Mouse (Mus musculus): ENCODE results near the gene Zdhhc20. TPM values are rescaled to one million over a fixed set of nuclear protein-coding genes. Genes with fewer than 3 reads are reported as not detected.

The Zdhhc20 gene
- total RNA-seq (2023), result 80.9 TPM

GRCm38 (mm10) chr14:57890011-57890842, at the start of gene Zdhhc20:
Gene Zdhhc20 (minus strand): TSS chr14:57890276.

GRCm38 (mm10) chr14:57825788-57826751, 64.0 kb downstream of the Zdhhc20 start, which contains the start of the genes Ska3 and Mrpl57:
Gene Ska3 (minus strand): TSS chr14:57826185.
Gene Mrpl57 (plus strand): TSS chr14:57826234.

GRCm38 (mm10) chr14:57797991-57798931, 91.8 kb downstream of the Zdhhc20 start, which contains the start of gene Sap18:
Gene Sap18 (plus strand): TSS chr14:57798180.

Other genes with a start within 250 kb of the Zdhhc20 start
- 38.6 TPM for gene Xpo4, start 224.8 kb downstream of the Zdhhc20 start, total RNA-seq (2023)
- not detected for gene Gm49361, start 144.2 kb downstream of the Zdhhc20 start, total RNA-seq (2023)
- gene Lats2, start 131.9 kb downstream of the Zdhhc20 start, total RNA-seq (2023), result 47.0 TPM
- 42.5 TPM for gene Sap18, start 92.1 kb downstream of the Zdhhc20 start, total RNA-seq (2023)
- gene Ska3, start 64.1 kb downstream of the Zdhhc20 start, total RNA-seq (2023), result 1.1 TPM
- 52.9 TPM for gene Mrpl57, start 64.0 kb downstream of the Zdhhc20 start, total RNA-seq (2023)
- 42.0 TPM for gene Micu2, start 109.0 kb upstream of the Zdhhc20 start, total RNA-seq (2023)
- gene Fgf9, start 180.3 kb upstream of the Zdhhc20 start, total RNA-seq (2023), result not detected